Mouse (Mus musculus): ENCODE results near the gene Tesk1. TPM values are rescaled to one million over a fixed set of nuclear protein-coding genes. Genes with fewer than 3 reads are reported as not detected.

Gene Tesk1
- polyA plus RNA-seq (2017; shearing (Covaris generic)): 1 to 10 TPM in 1 of 2 experiments, under 1 TPM in 1; 0.48 to 1.1 TPM

- no peak for ATAC-seq
Observed at GRCm38 (mm10) chr4:43441639-43442038, at the start of gene Tesk1. Gene Tesk1, plus strand, starts transcription at chr4:43441939.

DNA sequence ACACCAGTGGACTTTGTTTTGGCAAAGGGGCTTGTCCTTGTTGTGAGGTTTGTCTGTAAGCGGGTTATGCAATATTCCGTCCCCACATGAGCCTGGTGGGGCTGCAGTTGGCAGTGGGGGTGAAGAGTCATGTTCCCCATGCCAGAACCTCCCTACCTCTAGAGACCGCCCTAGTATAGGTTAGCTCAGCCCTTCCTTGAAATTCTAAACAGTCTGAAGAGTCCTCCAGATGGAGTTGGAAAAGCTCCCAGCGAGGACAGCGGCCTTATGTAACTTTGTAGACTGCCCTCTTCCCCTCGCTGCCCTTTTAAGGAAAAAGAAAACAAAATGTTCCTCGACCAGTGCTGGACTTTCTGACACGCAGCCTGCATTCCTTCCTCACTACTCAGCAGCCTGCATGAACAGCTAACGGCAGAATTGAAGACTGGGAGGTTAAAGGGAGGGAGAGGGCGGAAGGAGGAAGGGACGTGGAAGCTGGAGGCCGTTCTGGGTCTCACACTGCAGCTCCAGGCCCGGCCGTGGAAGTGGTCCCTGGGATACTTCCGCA is 47.3 kb upstream of the Tesk1 start:
- no peak for ATAC-seq

GRCm38 (mm10) chr4:43395147-43395546 is 46.6 kb upstream of the Tesk1 start:
- ATAC-seq: no peak

- ATAC-seq: no peak
Observed at GRCm38 (mm10) chr4:43395836-43396235, 45.9 kb upstream of the Tesk1 start.

DNA sequence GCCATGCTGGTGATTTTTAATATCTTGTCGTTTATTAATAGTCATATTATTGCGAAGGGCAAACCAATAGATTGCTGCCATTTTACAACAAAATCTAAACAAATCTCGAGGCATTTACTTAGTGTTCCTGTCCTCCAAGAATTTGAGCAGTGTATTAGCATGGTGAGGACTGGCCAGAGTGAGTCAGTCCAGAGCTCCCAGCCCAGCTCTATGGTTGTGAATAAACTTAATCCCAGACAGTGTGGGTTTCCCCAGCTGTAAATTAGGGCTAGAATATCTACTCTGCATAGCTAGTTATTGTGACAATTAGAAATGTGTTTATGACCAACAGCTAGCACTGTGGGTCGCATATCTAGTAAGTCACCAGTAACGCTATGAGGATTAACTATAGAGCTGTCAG is 45.4 kb upstream of the Tesk1 start:
- no peak for ATAC-seq

DNA sequence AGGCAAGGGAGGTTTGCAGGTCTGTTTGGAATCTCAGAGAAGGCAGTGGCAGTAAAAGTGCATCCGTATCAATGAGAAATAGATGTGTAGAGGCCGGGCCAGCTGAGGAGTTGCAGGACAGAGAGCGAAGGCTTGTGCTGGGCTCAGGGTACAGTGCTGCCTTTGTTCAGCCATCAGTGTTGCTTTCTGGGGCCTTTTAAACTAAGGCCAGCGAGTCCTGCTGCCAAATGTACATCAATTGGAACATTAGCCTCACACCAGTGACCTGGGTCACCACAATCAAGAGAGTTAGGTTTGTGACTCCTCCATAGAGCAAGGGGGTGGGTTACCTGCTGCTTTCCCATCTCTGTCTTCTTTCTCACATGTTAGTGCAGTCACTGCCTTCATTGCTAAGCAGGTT is 43.7 kb upstream of the Tesk1 start:
- no peak for ATAC-seq

DNA sequence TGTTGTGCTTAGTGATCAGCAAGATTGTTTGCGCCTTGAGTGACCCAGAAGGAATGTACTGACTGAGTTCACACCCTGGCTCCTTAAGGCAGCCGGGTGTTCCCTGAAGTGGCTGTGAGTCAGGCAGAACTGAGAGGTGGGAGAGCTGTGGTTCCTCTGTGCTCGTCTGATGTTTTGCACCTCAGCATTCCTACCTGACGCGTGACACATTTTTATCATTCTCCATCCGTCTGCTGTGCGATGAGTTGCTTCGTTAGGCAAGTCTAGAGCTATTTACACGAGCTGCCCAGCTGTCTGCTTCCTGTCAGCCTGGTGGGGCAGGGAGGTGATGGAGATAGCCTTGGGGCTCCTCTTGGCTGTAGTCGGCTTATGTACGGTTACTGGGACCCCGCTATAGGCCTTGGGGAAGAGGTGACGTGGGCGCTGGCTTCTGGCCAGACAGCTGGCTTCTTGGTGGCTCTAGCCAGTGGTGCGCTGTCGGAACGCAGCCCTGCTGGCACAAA is 42.9 kb upstream of the Tesk1 start:
- ATAC-seq: no peak

GRCm38 (mm10) chr4:43399391-43400131 is 42.2 kb upstream of the Tesk1 start:
- ATAC-seq: no peak

DNA sequence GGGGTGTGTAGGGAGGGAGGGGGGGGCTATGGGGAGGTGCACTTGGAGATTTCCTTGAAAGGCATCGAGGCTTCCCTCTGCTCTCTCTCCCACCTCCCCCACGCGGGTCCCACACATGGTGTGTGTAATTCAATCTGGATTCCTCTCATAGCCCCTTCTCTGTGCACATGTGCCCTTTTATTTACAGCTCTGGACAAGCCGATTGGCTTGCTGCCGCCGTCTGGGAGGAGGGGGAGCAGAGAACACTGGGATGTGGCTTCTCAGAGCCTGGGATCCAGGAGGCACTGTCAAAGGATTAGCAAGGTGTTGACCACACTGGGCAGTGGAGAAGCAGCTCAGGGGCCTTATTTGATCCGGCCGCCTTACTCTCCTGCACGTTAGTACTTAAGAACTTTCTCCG is 40.8 kb upstream of the Tesk1 start:
- ATAC-seq: no peak

GRCm38 (mm10) chr4:43401486-43401885 is 40.3 kb upstream of the Tesk1 start:
- no peak for ATAC-seq

- ATAC-seq: no peak
Observed at GRCm38 (mm10) chr4:43402212-43402611, 39.5 kb upstream of the Tesk1 start.

DNA sequence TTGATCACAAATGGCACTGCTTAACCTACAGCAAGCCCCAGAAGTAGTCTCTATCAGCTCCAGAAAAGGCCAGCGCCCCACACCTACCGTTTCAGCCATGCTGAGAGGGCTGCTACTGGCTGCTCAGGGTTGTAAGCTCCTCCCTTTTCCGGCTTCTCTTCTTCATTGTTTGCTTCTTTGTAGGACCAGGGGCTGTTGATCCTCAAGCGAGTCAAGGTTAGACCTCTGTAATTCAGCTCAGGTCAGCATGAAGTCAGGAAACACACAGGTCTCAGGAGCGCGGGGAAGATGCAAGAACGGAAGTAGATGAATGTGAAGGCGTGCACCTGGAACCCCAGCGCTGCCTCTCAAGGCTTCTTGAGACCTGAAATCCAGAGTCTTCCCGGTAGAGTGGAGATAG is 37.0 kb upstream of the Tesk1 start:
- no peak for ATAC-seq

- no peak for ATAC-seq
Observed at GRCm38 (mm10) chr4:43406162-43406971, 35.4 kb upstream of the Tesk1 start.

- no peak for ATAC-seq
Observed at GRCm38 (mm10) chr4:43407071-43407920, 34.4 kb upstream of the Tesk1 start.

GRCm38 (mm10) chr4:43414761-43415160 is 27.0 kb upstream of the Tesk1 start:
- ATAC-seq: no peak

GRCm38 (mm10) chr4:43415221-43416070 is 26.3 kb upstream of the Tesk1 start:
- no peak for ATAC-seq

DNA sequence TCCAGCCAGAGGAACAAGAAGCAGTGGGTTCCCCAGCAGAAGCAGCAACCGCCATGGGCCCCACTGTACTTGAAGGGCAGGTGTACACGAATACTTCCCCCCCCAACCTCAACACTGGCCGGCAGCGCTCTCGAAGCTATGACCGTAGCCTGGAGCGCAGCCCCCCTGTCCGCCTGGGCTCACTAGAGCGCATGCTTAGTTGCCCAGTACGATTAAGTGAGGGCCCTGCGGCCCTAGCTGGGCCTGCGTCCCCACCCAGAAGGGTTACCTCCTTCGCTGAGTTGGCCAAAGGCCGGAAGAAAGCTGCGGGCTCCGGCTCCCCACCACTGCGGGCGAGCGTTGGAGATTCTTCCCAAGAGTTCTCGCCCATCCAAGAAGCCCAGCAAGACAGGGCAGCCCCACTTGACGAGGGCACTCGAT is 25.7 kb upstream of the Tesk1 start:
- ATAC-seq: no peak

DNA sequence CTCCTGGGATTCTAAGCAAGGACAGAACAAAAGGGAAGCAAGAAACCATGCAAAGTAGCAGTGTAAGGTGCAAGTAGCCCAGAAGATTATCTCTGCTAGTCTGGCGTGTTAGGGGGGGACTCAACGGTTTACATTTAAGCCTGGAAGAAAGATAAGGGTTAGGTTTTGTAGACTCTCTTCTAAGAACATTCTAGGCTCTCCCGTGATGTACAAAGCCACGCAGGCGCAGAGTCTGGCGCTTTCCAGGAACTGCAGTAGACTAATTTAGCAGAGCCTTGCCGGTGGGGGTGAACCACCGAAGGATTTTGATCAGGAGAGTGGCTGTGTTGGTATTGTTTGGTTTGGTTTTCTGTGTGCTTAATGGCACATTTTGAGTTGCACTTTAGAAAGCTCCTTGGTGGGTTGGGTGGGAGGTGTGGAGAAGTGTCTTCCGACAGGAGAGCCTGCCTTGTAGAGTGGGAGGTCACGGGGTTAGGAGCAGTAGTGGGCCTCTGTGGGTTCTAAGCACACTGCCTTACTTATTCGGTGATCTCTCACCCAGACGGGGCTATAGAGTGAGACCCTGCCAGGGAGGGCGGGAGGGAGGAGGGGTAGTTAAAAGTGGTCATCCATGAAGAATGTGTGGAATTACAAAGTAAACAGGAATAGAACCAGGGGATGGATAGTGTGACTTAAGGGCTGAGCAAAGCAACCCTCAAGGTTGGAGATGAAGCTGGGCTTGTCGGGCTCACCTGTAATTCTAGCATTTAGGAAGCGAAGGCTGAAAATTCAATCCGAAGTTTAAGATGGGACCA is 24.3 kb upstream of the Tesk1 start:
- ATAC-seq: no peak

GRCm38 (mm10) chr4:43418450-43418849 is 23.3 kb upstream of the Tesk1 start:
- ATAC-seq: no peak

DNA sequence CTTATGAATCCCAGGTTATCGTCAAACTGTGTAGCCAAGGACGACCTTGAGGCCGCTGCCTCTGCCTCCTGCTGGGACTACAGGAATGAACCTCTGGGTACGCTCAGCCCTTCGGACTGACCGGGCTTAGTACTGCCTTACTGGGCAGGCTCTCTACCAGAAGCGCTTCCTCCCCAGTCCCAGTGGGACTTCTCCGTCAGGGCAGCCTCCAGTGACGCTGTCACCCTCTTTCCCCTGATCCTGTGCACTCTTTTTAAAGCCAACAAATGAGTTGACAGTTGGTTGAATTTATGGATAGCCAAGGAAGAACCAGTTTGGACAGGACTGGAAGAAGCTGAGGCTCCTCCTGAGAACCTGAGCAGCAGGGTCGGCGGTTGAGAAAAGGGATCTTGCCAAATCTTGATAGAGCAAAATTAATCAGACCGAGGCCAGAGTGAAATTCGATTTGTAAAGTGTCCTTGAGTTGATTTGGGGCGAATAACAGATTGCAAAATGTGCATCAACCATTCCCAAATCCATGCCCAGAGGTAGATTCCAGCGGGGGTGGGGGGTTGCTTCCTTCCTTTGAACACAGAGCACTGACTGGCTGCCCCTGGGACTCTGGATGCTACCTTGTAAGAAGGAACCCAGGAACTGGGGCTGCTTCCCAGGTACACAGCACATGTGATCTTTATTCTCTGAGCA is 22.6 kb upstream of the Tesk1 start:
- ATAC-seq: no peak
